Mouse (Mus musculus) stomach, postnatal 0 days (tissue): ENCODE data around the gene P2rx7.

Experiments used
- CTCF ChIP-seq: IDR thresholded peaks from 2 replicates; pipeline ENCODE4 v1.5.1; 2016; ENCODE audit warnings: antibody characterized with exemption, low read depth, mild to moderate bottlenecking, moderate library complexity
- EP300 ChIP-seq: optimal IDR thresholded peaks from 2 replicates; pipeline ENCODE3; 2016; ENCODE audit warnings: antibody characterized with exemption

- TF ChIP-seq CTCF (no peak), EP300 (no peak)
Observed at GRCm38 (mm10) chr5:122619686-122620296, 23.9 kb upstream of the P2rx7 start.
